ENCODE assay signal across 16 mouse cellular contexts in the genomic region with DNA sequence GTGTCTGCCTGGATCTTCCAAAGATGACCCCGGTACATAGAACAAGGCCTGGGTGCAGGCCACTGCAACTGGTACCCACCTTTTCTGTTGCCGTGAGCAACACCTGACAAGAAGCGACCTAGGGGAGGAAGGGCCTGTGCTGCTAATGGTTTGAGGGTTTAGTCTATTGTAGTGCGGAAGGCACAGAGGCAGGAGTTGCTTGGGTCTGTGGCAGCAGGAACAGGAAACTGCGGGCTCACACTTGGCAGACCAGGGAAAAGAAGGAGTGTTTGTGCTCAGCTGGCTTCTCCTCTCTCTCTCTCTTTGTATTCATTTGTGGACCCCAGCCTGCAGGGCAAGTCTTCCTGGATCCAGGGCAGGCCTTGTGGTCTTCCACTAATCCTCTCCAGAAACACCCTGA.
"Had no signal": no experiment of that assay in that cellular context is flagged by ENCODE, and none has a peak within 500 bp of the region (broad histone marks: within the 10 kb centered on the region; RNA-seq: fewer than 3 reads in every experiment).

No protein-coding gene starts in this region.

- H3K27ac ChIP-seq: neural tube, embryonic 12.5 days; neural tube, embryonic 13.5 days; neural tube, embryonic 15.5 days; stomach, embryonic 15.5 days; stomach, postnatal 0 days had no signal

- DNase-seq: retina, postnatal 1 day; right cerebral cortex, adult 18-20 months; right cerebral cortex, postnatal 14 days; right cerebral cortex, postnatal 4 days; spleen, adult 18-20 months; thymus, adult 18-20 months; thymus, adult 2 months; thymus, postnatal 14 days; thymus, postnatal 25 days; thymus, postnatal 36 days; thymus, postnatal 4 days had no signal

- H3K27me3 ChIP-seq: neural tube, embryonic 12.5 days; neural tube, embryonic 13.5 days; neural tube, embryonic 15.5 days; stomach, embryonic 15.5 days had no signal

- H3K9me3 ChIP-seq: neural tube, embryonic 12.5 days; neural tube, embryonic 13.5 days; neural tube, embryonic 15.5 days; stomach, embryonic 15.5 days had no signal

- H3K4me1 ChIP-seq: stomach, embryonic 15.5 days had no signal

- H3K36me3 ChIP-seq: neural tube, embryonic 12.5 days; neural tube, embryonic 13.5 days; neural tube, embryonic 15.5 days; stomach, embryonic 15.5 days had no signal

- H3K4me3 ChIP-seq: neural tube, embryonic 12.5 days; neural tube, embryonic 13.5 days; neural tube, embryonic 15.5 days; stomach, embryonic 15.5 days had no signal

- H3K9ac ChIP-seq: neural tube, embryonic 12.5 days; neural tube, embryonic 13.5 days; neural tube, embryonic 15.5 days; stomach, embryonic 15.5 days had no signal

- H3K4me2 ChIP-seq: neural tube, embryonic 12.5 days; neural tube, embryonic 13.5 days; neural tube, embryonic 15.5 days; stomach, embryonic 15.5 days had no signal
